Mouse (Mus musculus) Patski (cell line): ENCODE results near the gene Sowahb. TPM values are rescaled to one million over a fixed set of nuclear protein-coding genes. Genes with fewer than 3 reads are reported as not detected.
A peak's percentile ranks its signal among the peaks of the same experiment; 100 is the strongest.

ENCODE experiments used
- ATAC-seq: fragments of 100-300 bp; one replicate; pipeline ENCODE4 v1.8.0; 2021
- CTCF ChIA-PET: fragments of 350-600 bp; sonication (Branson Sonifier 250); formaldehyde crosslinking; loops from one replicate; lab custom pipeline; 2022; ENCODE audit warnings: inconsistent platforms; lab: Charles Lee
- POLR2A ChIA-PET: fragments of 350-600 bp; sonication (Branson Sonifier 250); formaldehyde crosslinking; loops from one replicate; lab custom pipeline; 2022; ENCODE audit warnings: antibody characterized with exemption, inconsistent platforms; lab: Charles Lee
- DNase-seq: peaks from one replicate; pipeline ENCODE4 v3.0.0-alpha.2; 2011; ENCODE audit warnings: low read depth, low spot score
- H3K27me3 ChIP-seq: fragments of 371-371 bp; one replicate; pipeline ENCODE4 v1.5.1; 2021
- CTCF ChIP-seq: fragments of 100-300 bp; IDR thresholded peaks from one replicate; pipeline ENCODE4 v1.5.1; 2021
- in situ Hi-C: fragments of 300-500 bp; cut with MboI; formaldehyde crosslinking; loops from 3 replicates; pipeline ENCODE4 v1.11.1; 2018; ENCODE audit warnings: low pct_unique_long_range_greater_than_20kb, mixed read lengths
- polyA plus RNA-seq: library from polyadenylated mRNA; unstranded; gene quantifications from one replicate; pipeline ENCODE4 v1.2.3, GENCODE M21; 2021

Gene Sowahb
- polyA plus RNA-seq, 1 experiment from 2014 or later: 0.18 TPM

GRCm38 (mm10) chr5:93005815-93006341 lies 38.9 kb downstream of the Sowahb start:
- TF ChIP-seq CTCF: no peak
- DNase-seq: no peak
- CTCF ChIA-PET: interaction anchor here (0.9 kb wide), 2 partner anchors 11 to 51 kb away, joined by 3 to 5 read pairs; no protein-coding TSS in a partner anchor
- in situ Hi-C loops: loop anchor here (10.0 kb wide), 1 partner anchor 159 kb away; no protein-coding TSS in a partner anchor
- POLR2A ChIA-PET: no interaction called here
- ATAC-seq: no peak
- no peaks in the 10 kb centered on the region for H3K27me3 ChIP-seq

- POLR2A ChIA-PET: no interaction called here
- in situ Hi-C loops: loop anchor here (10.0 kb wide), 1 partner anchor 159 kb away; no protein-coding TSS in a partner anchor
- no peak for TF ChIP-seq CTCF
- DNase-seq (no peak), ATAC-seq (peak; percentile 51)
- no peaks in the 10 kb centered on the region for H3K27me3 ChIP-seq
- CTCF ChIA-PET: interaction anchor here (0.9 kb wide), 2 partner anchors 11 to 51 kb away, joined by 3 to 5 read pairs; no protein-coding TSS in a partner anchor
Measured at GRCm38 (mm10) chr5:93005229-93005814, 39.5 kb downstream of the Sowahb start.

GRCm38 (mm10) chr5:93002615-93003014 lies 42.2 kb downstream of the Sowahb start:
- ChIA-PET CTCF (interaction anchor here (1.5 kb wide), 1 partner anchor 11 kb away, joined by 3 read pairs; no protein-coding TSS in a partner anchor), POLR2A (no interaction called here)
- in situ Hi-C loops: loop anchor here (10.0 kb wide), 1 partner anchor 162 kb away; no protein-coding TSS in a partner anchor
- H3K27me3 ChIP-seq: no peaks in the 10 kb centered on the region
- TF ChIP-seq CTCF: no peak
- ATAC-seq (no peak), DNase-seq (no peak)

GRCm38 (mm10) chr5:93000774-93001757 lies 43.8 kb downstream of the Sowahb start:
- ATAC-seq (no peak), DNase-seq (no peak)
- in situ Hi-C loops: loop anchor here (10.0 kb wide), 1 partner anchor 164 kb away; no protein-coding TSS in a partner anchor
- H3K27me3 ChIP-seq: no peaks in the 10 kb centered on the region
- POLR2A ChIA-PET: no interaction called here
- CTCF ChIA-PET: interaction anchor here (1.2 kb wide), 1 partner anchor 24 kb away, joined by 3 read pairs; no protein-coding TSS in a partner anchor
- no peak for TF ChIP-seq CTCF

GRCm38 (mm10) chr5:93000060-93000459 lies 44.8 kb downstream of the Sowahb start:
- no peaks in the 10 kb centered on the region for H3K27me3 ChIP-seq
- TF ChIP-seq CTCF: no peak
- POLR2A ChIA-PET: no interaction called here
- in situ Hi-C loops: loop anchor here (10.0 kb wide), 1 partner anchor 165 kb away; no protein-coding TSS in a partner anchor
- ATAC-seq (no peak), DNase-seq (no peak)
- CTCF ChIA-PET: interaction anchor here (1.2 kb wide), 1 partner anchor 25 kb away, joined by 3 read pairs; no protein-coding TSS in a partner anchor

- CTCF ChIA-PET: no interaction called here
- POLR2A ChIA-PET: interaction anchor here (1.0 kb wide), 1 partner anchor 95 kb away, joined by 3 read pairs; no protein-coding TSS in a partner anchor
- no peak for TF ChIP-seq CTCF
- no peak for DNase-seq
- in situ Hi-C loops: no loop called here
- no peaks in the 10 kb centered on the region for H3K27me3 ChIP-seq
- ATAC-seq: no peak
Measured at GRCm38 (mm10) chr5:92998494-92999016, 46.3 kb downstream of the Sowahb start.

GRCm38 (mm10) chr5:92997428-92998120 lies 47.2 kb downstream of the Sowahb start:
- ChIA-PET CTCF (no interaction called here), POLR2A (interaction anchor here (1.0 kb wide), 1 partner anchor 96 kb away, joined by 3 read pairs; no protein-coding TSS in a partner anchor)
- in situ Hi-C loops: no loop called here
- ATAC-seq: peak; percentile 75
- no peaks in the 10 kb centered on the region for H3K27me3 ChIP-seq
- TF ChIP-seq CTCF: no peak
- no peak for DNase-seq

GRCm38 (mm10) chr5:92994861-92995260 lies 50.0 kb downstream of the Sowahb start:
- POLR2A ChIA-PET: interaction anchor here (0.6 kb wide), 1 partner anchor 263 kb away, joined by 3 read pairs; no protein-coding TSS in a partner anchor
- no peak for ATAC-seq
- in situ Hi-C loops: no loop called here
- no peaks in the 10 kb centered on the region for H3K27me3 ChIP-seq
- CTCF ChIA-PET: interaction anchor here (0.7 kb wide), 1 partner anchor 34 kb away, joined by 3 read pairs; no protein-coding TSS in a partner anchor
- DNase-seq: no peak
- TF ChIP-seq CTCF: no peak

- no peak for TF ChIP-seq CTCF
- DNase-seq (no peak), ATAC-seq (no peak)
- ChIA-PET POLR2A (no interaction called here), CTCF (interaction anchor here (0.7 kb wide), 1 partner anchor 33 kb away, joined by 3 read pairs; no protein-coding TSS in a partner anchor)
- in situ Hi-C loops: no loop called here
- H3K27me3 ChIP-seq: no peaks in the 10 kb centered on the region
Measured at GRCm38 (mm10) chr5:92994309-92994708, 50.5 kb downstream of the Sowahb start.
